Mouse (Mus musculus): ENCODE results near the gene Chchd1. TPM values are rescaled to one million over a fixed set of nuclear protein-coding genes. Genes with fewer than 3 reads are reported as not detected.

Gene Chchd1
- total and polyA plus RNA-seq, 3 experiments: 5.9 to 93.6 (median 66.6) TPM

DNA sequence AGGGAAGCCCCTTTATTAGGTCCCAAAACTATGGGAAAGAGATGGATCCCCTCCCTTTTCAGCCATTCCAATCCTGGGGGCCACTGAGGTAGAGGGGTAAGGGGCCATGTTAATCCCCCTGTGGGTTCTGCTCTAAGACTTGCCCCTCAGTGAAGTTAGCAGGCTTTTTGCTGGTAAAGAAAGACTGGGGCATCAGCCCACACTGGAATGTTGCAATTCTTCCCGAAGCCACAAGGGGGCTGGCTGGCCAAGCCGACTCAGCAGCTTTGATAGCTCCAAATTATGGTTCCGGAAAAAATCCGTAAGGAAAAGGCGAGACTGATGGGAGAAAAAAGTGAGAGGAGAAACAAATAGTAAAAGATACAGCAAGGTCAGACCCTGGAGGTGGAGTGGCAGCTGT is 21.2 kb downstream of the Chchd1 start:
- DNase-seq: peak; percentile 74

DNA sequence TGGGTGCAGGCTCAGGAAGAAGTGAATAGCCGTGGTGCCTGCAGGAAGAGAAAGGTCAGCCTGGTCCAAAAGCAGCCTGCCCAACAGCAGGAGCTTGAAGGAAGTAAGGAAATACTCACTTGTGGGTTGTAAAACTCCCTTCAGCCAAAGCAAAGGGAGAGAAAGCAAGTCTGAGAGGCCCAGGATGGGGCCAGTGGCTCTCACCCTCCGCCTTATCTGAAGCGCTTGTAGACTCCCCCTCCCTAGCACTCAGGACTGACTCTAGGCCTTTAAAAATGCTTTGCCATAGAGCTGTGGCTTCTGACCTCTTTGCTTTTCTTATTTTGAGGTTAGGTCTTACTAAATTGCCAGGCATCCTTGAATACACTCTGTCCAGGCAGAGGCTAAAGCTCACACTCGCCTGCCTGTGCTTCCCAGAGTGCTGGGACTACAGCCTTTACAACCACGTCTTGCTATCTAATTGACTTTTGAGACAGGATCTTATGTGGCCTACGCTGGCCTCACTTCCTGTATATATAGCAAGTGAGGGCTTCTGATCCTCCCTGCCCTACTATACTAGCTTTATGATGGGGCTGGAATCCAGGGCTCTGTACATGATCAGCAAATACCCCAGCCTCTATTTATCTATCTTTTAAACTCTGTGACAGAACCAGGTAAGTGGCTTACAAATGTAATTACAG is 23.0 kb downstream of the Chchd1 start:
- no peak for DNase-seq

DNA sequence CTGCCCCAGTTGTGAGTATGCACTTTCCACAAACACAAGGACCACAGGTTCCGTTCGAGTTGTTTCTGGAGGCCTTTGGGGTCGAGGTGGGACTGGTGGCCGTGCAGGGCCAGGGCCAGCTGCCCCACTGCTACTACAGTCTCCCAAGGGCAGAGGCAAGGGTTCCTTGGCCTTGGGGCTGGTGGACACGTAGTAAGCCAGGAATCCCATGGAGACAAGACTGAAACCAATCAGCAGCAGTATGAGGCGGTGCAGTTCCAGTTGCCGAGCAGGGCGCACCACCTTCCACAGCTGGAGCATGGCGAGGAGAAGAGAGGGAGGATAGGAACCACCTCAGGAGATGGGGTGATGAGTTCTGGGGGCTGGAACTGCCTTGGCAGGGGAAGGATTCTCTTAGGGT is 27.1 kb downstream of the Chchd1 start:
- no peak for DNase-seq

DNA sequence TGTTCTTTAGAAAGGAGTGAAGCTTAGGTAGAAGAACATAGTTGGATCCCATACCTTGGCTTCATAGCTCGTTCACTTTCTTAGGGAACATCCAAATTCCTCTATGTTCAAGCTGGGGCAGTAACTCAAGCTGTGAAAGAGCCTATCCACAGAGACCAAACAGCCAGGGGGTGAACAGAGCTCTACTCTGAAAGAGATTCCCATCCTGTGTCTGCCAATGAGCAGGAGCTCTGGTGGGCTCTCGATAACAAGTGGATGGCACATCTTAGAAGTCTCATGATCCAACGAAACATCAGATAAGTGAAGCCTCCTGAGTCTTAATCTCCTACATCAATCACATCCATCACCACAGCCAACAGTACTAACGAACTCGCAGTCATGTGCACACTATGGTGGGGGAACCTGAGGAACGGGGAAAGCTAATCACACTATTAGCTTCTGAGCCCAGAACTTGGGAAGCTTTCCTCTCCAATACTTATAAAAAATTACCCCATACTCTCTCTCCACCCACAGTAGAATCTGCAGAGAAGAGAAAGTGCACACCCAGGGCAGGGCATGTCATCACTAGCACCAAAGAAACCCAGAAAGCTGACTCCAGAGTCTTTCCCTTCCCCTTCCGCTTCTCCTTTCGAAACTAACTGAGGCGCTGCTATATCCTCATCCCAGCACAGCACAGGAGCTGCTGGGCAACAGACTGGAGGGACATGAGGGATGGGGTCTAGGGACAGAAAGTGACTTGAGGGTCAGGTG is 28.2 kb downstream of the Chchd1 start:
- no peak for DNase-seq

DNA sequence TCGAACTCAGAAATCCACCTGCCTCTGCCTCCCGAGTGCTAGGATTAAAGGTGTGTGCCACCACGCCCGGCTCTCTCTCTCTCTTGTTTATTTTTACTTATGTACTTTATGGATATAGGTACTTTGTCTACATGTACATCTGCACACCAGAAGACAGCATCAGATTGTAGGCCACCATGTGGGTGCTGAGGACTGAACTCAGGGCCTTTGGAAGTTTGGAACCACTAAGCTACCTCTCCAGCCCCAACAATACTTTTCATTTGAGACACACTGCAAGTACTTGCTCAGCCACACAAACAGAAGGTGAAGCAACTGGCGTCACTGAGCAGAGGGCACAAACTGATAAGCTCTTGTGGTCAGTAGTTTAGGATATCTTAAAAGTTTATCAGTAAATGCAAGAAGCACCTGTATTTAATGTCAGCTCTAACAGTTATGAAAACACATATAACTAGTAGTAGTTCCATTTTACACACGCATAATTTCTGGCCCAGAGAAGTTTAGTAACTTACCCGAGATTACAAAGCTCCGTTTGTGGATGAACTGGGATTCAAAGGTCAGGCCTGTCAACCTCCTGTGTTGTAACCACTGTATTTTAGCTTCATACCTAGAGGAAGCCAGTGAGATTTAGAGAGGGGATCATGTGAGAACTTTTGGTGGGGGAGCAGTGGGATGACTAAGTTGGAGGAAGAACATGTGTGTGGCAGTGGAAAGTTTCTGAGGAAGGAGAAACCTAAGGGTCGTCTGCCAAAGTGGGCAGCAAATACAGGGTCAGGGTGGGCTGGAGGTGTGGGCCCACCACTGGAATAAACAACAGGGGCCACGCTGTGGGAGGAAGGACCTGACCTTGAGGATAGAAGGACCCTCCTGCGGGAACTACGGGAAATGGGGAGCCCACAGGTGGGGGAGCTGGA is 30.5 kb downstream of the Chchd1 start:
- DNase-seq: peak; percentile 45

DNA sequence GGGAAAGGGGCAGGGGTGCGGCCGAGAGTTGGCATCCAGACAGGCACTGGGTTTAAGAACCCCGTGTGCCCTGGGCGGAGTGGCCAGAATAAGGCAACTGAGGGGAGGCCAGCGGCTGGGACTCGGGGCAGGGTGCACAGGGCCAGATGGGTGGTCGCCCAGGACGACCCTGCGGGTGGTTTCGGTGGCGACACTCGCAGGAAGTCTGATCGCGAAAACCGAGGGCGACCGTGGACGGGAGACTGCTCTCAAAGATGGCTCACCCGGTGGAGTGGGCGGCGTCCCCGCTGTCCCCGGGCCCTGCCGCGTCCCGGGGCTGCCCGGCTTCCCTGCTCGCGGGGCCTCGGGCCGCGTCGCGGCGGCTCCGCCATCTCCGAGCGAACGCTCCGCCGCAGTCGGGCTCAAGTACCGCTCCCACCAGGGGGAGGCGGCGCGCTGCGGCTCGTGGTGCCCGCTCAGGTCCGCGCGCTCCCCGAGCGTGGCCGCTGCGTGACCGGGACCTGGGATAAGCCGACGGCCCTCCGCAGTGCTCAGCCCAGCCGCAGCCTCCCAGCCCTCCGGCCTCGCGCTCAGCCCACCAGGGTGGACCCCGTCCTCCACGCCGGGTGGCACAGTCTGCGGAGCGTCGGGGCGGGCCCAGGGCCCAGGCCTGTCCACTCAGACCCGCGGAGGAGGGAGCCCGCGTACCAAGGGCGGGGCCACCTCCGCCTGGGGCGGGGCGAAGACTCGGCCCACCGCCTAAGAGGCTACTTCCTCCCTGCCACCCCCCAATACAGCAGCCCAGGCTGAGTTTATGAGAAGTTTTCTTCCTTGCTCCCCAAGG is 31.4 kb downstream of the Chchd1 start, which contains the start of gene Ndst2:
Gene Ndst2 (minus strand): TSS at position 611 of the 823 bp plus-strand sequence.
- DNase-seq: peak; percentile 94

DNA sequence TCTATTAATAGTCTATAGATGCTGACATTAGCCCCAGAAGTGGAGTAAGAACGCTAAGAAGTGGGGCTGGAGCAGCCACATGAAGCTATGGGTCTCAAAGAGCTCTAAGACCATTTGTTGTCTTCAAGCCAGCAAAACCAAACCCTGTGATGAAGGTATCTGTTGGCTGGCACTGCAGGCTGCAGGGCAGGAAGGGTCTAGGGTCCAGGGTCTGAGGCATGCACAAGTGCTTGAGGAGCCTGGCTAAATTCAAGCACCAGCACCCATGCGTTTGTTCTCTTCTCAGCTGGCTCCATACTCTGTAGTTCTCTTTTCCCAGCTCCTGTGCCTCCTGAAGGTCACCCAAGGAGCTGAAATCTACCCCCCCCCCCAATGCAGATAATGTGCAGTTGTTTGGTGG is 32.2 kb downstream of the Chchd1 start:
- DNase-seq: no peak

DNA sequence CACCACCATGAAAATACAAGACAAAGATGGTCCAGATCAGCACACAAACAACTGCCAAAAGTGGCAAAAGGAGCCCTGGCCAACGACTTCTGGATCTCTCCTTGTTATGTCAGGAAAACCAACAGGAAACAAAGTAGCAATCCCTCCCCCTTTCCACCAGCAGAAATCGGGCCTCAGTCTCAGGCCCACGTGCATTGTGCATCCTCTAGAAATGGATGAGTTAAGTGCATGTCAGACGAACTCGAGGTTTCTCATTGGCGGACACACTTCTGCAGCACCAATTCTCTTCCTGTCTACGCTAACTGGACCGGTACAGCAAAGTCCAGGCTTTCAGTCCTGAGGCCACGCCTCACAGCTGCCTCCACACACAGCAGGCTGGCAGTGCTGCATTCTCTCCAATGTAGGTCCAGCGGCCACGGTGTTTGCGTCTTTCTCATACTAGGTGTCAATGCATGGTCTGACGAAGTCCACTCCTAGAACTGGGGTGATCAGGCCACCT is 33.1 kb downstream of the Chchd1 start:
- DNase-seq: no peak

DNA sequence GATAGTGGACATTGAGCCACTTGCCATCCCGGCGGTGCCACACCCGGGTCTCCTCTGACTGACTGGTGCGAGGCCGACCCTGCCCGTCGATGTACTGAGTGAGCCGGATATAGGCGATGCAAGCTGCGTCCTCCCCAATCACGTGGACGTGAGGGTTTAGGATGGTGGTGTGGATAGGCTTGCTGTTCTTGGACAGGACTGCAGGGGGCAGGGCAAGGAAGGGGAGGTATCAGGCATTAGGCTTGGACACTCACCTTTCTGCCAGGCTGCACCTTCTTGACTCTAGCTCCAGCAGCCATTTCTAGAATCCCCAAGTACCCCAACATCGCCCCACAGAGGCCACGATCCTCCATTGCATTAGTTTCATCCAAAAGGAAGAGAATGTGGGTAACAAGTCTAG is 34.5 kb downstream of the Chchd1 start:
- DNase-seq: peak; percentile 58

- DNase-seq: no peak
Observed at GRCm38 (mm10) chr14:20738511-20738910, 35.7 kb downstream of the Chchd1 start.

GRCm38 (mm10) chr14:20741301-20741700 is 38.5 kb downstream of the Chchd1 start:
- DNase-seq: no peak

DNA sequence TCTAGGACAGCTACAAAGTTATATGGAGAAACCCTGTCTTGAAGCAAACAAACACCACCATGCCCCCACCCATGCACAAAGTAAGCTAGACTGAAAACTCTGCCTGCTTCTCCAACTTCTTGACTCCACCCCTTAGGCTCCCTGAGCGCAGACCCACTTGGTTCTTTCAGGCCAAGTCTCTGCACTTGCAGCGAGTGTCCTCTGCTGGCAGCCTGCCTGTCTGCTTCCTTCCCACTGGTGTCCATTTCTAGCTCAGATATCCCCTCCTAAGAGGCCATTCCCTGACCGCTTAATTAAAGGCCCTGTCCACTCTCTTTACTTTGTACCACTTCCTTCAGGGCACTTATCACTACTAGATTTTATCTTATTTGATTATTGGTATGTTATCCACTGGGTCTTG is 40.8 kb downstream of the Chchd1 start:
- no peak for DNase-seq

- DNase-seq: no peak
Observed at GRCm38 (mm10) chr14:20746935-20747334, 44.1 kb downstream of the Chchd1 start.

DNA sequence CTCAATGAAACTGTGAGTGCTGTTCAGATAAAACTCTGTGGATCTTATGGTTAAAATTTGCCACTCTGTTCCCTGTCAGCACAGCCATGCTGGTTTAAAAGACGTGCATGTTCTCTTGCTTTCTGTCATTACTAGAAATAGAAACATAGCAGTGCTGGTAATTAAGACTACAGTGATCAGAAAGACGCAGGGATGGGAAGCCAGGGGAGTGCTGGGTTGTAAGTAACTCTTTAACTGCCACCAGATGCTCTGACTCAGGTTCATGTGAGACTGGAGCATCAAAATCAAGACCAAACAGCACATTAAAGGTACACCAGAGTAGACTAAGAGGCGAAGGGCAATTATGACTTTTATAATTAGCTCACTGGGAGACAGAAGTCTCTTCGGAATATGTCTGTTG is 45.6 kb downstream of the Chchd1 start:
- DNase-seq: no peak

DNA sequence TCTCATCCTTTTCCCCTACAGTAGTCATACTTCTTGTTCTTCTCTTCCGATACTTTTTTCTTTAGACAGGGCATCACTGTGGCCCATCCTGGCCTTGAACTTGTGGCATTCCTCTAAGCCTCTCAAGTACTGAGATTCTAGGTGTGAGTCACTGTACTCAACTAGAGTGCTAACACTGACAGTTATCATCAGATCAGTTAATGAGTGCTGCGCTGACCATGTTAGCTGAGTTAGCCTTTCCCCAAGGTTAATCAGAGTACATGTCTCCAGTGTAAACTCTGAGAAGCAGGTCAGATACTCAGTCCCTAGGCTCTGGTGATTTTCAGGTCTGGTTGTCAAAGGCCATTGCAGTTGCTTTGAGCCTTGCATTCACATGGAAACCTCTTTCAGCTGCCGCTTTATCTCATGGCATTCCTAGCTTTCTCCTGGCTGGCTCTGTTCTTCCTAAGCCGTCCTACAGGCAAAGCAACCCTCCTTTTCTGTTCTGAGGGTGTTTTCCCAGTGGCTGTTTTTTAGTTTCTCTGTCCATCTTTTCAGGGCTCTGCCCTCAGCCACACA is 46.8 kb downstream of the Chchd1 start:
- DNase-seq: no peak

DNA sequence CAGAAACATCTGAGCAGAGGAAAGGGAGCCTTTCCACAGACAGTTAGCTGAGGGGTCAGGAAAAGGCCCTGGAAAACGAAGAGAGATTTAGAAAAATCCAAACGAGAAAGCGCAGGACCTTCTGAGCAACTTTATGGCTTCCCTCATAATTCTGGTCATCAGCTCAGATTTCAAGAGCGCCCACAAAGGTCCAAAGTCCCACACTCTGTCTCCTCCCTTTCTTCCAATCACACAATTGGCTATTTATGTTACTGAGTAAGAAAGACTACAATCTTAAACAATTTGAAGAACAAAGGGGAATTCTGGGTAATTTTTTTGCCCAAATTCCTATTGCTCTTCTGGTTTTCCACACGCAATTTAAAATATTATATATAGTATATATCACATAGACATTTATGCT is 47.7 kb downstream of the Chchd1 start:
- no peak for DNase-seq

DNA sequence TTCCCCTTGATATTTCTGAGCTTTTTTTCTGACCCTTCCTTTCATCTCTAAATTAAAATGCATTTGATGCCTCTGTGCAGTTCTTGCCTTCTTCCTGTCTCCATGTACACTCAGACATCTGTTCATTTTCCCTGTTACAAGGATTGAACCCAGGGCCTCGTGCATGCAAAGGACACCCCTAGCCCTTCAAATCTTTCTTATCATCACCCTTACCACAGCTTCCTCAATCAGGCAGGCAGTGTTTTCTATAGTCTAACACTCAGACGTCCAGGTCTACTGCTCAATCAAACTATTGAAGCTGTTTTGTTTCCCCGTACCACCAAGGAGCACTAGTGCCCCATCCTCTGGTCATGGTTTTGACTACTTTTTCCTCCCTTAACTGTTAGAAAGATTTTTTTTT is 51.0 kb downstream of the Chchd1 start:
- DNase-seq: no peak
